Mouse (Mus musculus): ENCODE measurements around the gene Ccdc65. TPM values are rescaled to one million over a fixed set of nuclear protein-coding genes. Genes with fewer than 3 reads are reported as not detected.

Ccdc65 gene
- polyA plus RNA-seq (2012; rRNA removed) = 0.70 and 1.4 TPM in 2 replicates

DNA sequence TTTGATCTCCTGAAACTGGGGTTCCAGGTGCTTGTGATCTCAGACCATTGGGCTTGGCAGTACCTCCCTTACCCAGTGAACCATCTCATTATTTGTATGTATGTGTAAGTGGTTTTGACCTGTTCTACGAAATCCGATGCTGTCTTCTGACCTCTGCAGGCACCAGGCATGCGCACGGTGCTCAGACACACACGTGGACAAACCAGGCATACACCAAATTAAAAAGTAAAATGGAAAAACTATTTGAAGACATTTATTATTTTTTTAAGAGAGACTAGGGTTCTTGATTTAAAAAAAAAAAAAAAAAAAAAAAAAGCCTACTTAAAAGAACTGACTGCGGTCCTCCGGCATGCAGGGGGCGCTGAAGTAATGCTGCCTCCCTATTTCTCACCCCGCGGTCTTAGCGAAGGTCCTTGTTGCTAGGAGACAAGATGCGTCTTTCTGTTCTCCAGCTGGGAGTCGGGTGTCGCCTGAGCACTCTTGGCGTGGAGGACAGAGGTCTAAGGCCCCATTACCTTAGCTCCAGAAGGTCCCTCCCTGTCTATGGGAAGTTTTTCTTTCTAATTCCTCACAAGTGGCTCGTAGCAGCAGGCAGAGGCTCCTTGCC, at the start of gene Ccdc65:
Gene Ccdc65 (plus strand): TSS at position 442 of the 607 bp plus-strand sequence.

DNA sequence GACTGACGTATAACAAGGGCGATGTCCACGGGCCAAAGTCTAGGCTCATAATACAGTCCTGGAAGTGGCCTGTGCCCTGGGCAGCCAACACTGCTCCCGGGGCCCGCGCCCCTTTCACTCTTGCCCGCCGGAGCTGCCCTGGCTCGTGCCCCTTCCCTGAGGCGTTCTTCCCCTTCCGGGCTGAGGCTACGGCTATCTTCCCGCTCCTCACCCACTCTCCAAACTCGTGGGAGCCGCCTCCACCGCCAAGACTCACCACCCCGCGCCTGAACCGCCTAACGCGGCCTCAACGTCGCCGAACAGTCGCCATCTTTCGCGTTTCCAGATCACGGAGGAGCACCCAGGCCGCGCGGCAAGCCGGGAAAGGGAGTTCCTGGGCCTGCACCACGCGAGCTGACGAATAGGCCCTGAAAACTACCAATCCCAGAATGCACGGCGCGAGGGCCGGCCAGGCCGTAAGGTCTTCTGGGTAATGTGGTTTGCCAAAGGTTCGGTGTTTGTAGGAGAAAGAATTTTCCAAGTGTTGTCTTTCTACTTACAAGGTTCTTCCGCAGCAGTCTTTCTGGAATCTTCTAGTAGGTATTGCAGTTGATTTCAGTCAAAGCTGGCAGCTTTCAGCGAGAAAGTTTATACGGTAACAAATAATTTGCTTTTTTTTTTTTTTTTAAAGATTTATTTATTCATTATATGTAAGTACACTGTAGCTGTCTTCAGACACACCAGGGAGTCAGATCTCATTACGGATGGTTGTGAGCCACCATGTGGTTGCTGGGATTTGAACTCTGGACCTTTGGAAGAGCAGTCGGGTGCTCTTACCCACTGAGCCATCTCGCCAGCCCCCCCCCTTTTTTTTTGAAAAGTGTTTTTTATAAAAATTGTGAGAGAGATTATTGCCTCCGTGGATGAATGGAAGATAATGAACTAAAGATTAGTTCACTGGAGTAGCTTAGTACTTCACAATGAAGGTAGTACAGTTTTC, 45.2 kb upstream of the Ccdc65 start, which contains the start of gene Ddx23:
Gene Ddx23 (minus strand): TSS at position 328 of the 979 bp plus-strand sequence.

DNA sequence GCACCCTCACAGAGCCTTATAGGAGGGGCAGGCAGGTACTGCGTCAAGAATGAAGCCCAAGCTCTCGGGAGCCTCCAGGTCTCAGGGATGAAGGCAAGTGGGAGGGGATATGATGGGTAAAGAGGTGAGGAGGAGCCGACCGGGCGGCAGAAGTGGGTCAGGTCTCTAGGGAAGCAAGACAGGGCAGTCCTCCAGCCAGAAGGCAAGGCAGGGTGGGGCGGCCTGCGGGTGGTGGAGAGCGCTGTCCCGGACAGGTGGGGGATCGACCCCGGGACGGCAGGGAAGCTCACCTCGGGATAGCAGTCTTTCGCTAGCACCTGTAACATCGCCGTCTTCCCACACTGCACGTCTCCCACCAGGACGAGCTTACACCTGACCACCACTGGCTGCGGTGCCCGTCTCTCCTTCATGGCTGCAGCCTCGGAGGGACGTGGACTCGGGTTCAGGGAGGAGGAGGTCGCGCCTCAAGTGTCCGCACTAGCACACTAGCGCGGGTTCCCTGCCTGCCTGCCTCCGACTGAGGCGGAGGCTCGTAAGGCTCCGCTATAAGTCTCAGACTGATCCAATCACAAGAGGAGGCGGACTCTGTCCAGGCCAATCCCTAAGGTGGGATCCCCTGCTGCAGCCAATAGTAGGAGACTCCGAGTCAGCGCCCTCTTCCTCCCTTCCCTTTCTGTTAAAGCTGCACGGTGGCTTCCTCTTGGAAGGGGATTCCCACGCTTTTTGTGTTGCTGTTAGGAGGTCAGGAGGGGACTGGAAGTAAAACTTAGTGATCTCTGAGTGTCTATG, 30.9 kb upstream of the Ccdc65 start, which contains the start of gene Rnd1:
Gene Rnd1 (minus strand): TSS at position 522 of the 789 bp plus-strand sequence.

DNA sequence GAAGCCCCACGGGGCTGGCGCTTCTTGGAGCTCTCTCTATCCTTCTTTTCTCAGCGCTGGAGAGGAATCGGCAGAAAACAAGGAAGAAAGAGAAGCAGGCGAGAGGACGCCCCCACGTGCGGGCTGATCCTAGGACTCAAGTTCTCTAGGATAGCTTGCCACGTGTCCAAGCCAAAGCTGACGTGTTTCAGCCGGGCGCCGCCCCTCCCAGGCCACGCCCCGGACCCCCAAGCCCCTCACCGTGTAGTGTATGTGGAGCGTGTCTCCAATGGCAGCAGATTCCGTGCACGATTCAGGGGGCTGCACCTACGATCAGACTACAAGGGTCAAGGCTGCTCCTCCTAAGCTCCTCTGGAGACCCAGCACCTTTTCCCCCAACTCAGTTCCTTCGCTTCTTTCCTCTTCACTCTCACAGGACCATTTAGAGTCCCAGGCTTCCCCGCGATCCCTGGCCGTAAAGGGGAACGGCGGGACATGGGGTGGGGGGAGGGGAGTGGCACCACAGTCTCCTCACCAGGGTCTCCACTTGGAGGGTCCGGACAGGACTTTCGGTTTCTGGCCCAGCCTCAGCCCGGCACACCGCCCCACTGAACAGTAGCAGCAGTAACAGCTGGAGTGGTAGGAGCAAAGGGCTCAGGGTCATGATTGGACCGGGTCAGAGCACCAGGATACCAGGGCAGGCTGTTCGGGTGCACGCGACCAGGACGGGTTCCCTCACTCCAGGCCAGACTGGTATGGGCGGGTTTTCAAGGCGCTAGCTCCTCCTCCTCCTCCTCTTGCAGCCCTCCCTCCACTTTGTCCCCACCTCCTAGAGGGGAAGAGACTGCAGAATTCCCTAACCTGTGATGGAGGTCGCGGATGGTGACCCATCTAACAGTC, 19.7 kb downstream of the Ccdc65 start, which contains the start of gene Fkbp11:
Gene Fkbp11 (minus strand): TSS at position 756 of the 879 bp plus-strand sequence.

DNA sequence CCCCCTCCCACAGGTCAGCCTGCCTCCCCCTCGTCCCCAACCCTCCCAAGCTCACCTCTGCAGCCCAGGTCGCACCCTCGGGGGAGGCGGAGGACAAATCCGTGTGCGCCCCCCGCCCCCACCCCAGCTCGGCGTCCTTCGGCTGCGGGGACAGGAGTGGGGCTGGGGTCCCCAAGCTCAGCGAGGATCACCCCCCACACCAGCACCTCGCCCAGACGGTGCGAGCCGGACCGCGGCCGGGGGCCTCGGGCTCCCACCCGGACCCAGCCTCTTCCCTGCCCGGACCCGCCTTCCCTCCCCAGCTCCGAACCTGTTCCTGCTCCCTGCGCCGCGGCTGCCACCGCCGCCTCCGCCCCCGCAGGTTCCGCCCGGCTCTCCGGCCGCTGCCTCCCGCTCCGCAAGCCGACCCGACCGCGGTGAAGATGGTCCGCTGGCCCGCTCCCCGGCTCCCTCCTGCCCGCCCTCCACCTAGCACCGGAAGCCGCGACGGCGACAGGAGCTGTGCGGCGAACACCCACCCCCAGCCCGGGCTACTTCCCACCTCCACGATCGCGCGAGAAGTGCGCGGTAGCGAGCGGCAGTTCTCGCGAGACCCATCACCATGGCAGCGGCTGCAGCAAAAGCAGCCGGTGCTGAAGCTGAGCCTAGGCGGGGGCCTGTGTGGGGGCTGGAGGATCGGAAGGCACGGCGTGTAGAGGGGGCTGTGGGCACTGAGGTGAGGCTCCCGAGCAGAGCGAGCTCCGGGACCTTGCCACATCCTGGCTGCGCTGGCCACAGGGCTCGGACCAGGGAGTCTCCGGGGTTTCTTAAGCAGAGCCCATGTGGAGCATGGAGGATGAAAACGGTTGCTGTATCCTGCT, 54.9 kb downstream of the Ccdc65 start, which contains the start of gene Arf3:
Gene Arf3 (minus strand): TSS at position 545 of the 860 bp plus-strand sequence.

Other genes starting within 250 kb of the Ccdc65 start
- not detected in 2 replicates for gene OR5BS1P, start 238.3 kb upstream of the Ccdc65 start, polyA plus RNA-seq (2012; rRNA removed)
- not detected in 2 replicates for gene Lalba, start 225.5 kb upstream of the Ccdc65 start, polyA plus RNA-seq (2012; rRNA removed)
- gene Olfr279, start 215.8 kb upstream of the Ccdc65 start, polyA plus RNA-seq (2012; rRNA removed) = not detected in 2 replicates
- gene Kansl2, start 173.9 kb upstream of the Ccdc65 start, polyA plus RNA-seq (2012; rRNA removed) = 125 and 135 TPM in 2 replicates
- 21.9 and 30.6 TPM in 2 replicates for gene Ccnt1, start 137.3 kb upstream of the Ccdc65 start, polyA plus RNA-seq (2012; rRNA removed)
- not detected in 2 replicates for gene 4930415O20Rik, start 137.2 kb upstream of the Ccdc65 start, polyA plus RNA-seq (2012; rRNA removed)
- gene Adcy6, start 98.1 kb upstream of the Ccdc65 start, polyA plus RNA-seq (2012; rRNA removed) = 53.7 and 55.8 TPM in 2 replicates
- gene Cacnb3, start 77.4 kb upstream of the Ccdc65 start, polyA plus RNA-seq (2012; rRNA removed) = 75.3 and 102 TPM in 2 replicates
- 66.3 and 99.5 TPM in 2 replicates for gene Ddx23, start 45.3 kb upstream of the Ccdc65 start, polyA plus RNA-seq (2012; rRNA removed)
- 7.9 and 12.3 TPM in 2 replicates for gene Rnd1, start 30.7 kb upstream of the Ccdc65 start, polyA plus RNA-seq (2012; rRNA removed)
- gene Fkbp11, start 20.0 kb downstream of the Ccdc65 start, polyA plus RNA-seq (2012; rRNA removed) = 10.1 and 11.2 TPM in 2 replicates
- 72.2 and 83.4 TPM in 2 replicates for gene Arf3, start 55.0 kb downstream of the Ccdc65 start, polyA plus RNA-seq (2012; rRNA removed)
- gene Wnt10b, start 69.9 kb downstream of the Ccdc65 start, polyA plus RNA-seq (2012; rRNA removed) = 0.72 and 2.0 TPM in 2 replicates
- gene Wnt1, start 81.7 kb downstream of the Ccdc65 start, polyA plus RNA-seq (2012; rRNA removed) = 3.5 and 7.9 TPM in 2 replicates
- 0.55 and 1.2 TPM in 2 replicates for gene Ddn, start 101.3 kb downstream of the Ccdc65 start, polyA plus RNA-seq (2012; rRNA removed)
- 75.6 and 78.9 TPM in 2 replicates for gene Prkag1, start 123.3 kb downstream of the Ccdc65 start, polyA plus RNA-seq (2012; rRNA removed)
- 37.9 and 38.9 TPM in 2 replicates for gene Kmt2d, start 163.0 kb downstream of the Ccdc65 start, polyA plus RNA-seq (2012; rRNA removed)
- 11.3 and 19.2 TPM in 2 replicates for gene Rhebl1, start 186.3 kb downstream of the Ccdc65 start, polyA plus RNA-seq (2012; rRNA removed)
- 0.56 and 0.96 TPM in 2 replicates for gene Dhh, start 190.3 kb downstream of the Ccdc65 start, polyA plus RNA-seq (2012; rRNA removed)
- gene Lmbr1l, start 210.0 kb downstream of the Ccdc65 start, polyA plus RNA-seq (2012; rRNA removed) = 57.1 and 72.0 TPM in 2 replicates
- 2,005 and 2,656 TPM in 2 replicates for gene Tuba1b, start 226.4 kb downstream of the Ccdc65 start, polyA plus RNA-seq (2012; rRNA removed)
- 70.5 TPM in 1 of 2 replicates, not detected in the other for gene Gm49450, start 245.3 kb downstream of the Ccdc65 start, polyA plus RNA-seq (2012; rRNA removed)
- gene Tuba1a, start 245.5 kb downstream of the Ccdc65 start, polyA plus RNA-seq (2012; rRNA removed) = 3,950 and 4,162 TPM in 2 replicates

Measured in central nervous system, embryonic 11.5 days (tissue).